Mouse (Mus musculus): ENCODE measurements around the gene Ccnjl. TPM values are rescaled to one million over a fixed set of nuclear protein-coding genes. Genes with fewer than 3 reads are reported as not detected.
A peak's percentile ranks its signal among the peaks of the same experiment; 100 is the strongest.

The Ccnjl gene
- total RNA-seq, 2 experiments from 2014 or later, result 0.17 to 0.37 TPM

DNA sequence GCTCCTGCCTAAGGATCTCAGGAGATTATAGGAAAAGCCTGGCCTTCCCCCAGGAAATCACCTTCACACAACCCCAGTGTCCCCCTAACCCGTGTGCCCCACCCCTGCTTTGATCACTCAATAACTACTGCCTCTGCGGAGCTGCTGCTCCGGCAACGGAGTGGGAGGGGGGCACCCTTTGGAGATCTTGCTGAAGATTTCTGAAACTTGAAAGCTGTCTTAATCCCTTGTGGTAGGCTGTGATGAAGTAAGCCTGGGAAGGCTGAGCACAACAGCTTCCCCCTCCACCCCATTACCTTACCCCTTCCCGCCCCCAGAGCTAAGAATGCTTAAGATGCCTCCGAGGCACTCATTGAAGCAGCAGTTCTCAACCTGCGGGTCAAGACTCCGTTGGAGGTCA lies 37.3 kb downstream of the Ccnjl start:
- ATAC-seq (replicated peaks; ENCODE audit: poor library complexity), result no peak

GRCm38 (mm10) chr11:43566696-43567095 lies 38.1 kb downstream of the Ccnjl start:
- ATAC-seq (replicated peaks; ENCODE audit: poor library complexity), result no peak

- ATAC-seq (replicated peaks; ENCODE audit: poor library complexity), result peak; percentile 74
Measured at GRCm38 (mm10) chr11:43568263-43568662, 39.7 kb downstream of the Ccnjl start.

GRCm38 (mm10) chr11:43569188-43569587 lies 40.6 kb downstream of the Ccnjl start:
- peak; percentile 56 for ATAC-seq (replicated peaks; ENCODE audit: poor library complexity)

DNA sequence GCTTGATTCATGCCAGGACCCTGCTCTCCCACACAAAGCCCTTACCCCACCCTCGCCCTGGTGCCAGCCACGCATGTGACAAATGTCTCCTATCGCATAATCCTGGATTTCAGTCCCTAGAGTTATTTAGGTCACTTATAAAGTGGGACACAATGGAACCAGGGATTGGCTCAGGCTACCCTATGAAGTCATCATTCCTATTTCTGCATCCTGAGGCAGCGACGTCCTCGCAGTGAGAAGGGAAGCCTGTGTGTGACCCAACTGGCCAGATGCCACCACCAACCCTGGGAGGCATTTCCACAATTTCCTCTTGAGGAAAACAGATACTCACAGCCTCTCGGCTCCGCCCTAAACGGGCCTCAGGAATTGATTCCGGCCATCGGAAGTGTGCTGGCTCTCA lies 41.0 kb downstream of the Ccnjl start:
- peak; percentile 78 for ATAC-seq (replicated peaks; ENCODE audit: poor library complexity)

DNA sequence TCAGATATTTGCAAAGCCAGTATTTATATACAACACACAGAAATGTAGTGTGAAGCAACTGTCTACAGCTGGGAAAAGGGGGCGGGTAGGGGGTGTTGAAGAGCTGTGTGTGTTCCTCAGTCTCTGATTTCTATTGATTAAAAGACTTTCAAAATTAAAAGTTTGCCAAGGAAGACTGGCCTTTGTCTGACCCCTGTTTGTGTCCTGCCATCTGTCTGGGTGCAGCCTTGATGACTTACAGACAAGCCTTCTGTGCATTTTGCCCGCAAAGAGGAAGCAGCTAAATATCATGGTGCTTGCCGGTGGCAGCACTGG lies 46.4 kb downstream of the Ccnjl start:
- ATAC-seq (replicated peaks; ENCODE audit: poor library complexity), result peak; percentile 88

- peak; percentile 16; the same call in 1 of the 2 replicates for ATAC-seq (replicated peaks; ENCODE audit: poor library complexity)
Measured at GRCm38 (mm10) chr11:43575376-43576151, 47.0 kb downstream of the Ccnjl start.

GRCm38 (mm10) chr11:43577713-43578478 lies 49.3 kb downstream of the Ccnjl start:
- ATAC-seq (replicated peaks; ENCODE audit: poor library complexity), result no peak

DNA sequence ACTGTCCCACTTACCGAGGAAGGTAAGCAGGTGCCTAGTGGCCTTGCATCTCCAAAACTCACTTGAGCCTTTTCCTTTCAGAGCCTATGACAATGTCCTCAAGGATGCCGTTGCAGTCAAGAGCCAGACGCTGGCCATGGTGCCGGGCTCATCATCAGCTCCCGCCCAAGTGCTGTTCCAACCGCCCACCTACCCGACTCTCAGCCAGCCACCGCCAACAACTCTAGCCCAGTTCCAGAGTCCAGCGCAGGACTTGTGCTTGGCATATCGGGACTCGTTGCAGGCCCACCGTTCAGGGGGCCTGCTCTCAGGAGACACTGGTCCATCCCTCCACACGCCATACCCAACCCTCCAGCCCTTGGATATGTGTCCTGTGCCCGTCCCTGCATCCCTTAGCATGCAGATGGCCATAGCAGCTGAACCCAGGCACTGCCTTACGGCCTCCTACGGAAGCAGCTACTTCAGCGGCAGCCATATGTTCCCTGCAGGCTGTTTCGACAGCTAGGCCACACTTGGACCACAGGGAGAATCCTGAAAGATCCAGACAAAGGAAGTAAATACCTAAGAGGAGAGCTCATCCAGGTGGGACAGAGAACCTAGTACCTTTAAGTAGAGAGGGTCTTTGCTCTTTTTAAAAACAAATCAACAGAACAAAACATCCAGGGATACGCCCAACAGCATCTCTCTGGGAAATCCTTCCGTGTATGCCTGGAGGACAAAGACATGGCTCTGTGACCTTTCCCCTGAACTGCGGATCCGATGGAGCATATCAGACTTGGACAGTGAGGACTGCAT lies 56.8 kb downstream of the Ccnjl start:
- no peak for ATAC-seq (replicated peaks; ENCODE audit: poor library complexity)

GRCm38 (mm10) chr11:43586324-43587090 lies 57.9 kb downstream of the Ccnjl start, which contains the start of gene 4933415A04Rik:
TSS of gene 4933415A04Rik (plus strand) at chr11:43587040.
- ATAC-seq (replicated peaks; ENCODE audit: poor library complexity), result peak; percentile 98

DNA sequence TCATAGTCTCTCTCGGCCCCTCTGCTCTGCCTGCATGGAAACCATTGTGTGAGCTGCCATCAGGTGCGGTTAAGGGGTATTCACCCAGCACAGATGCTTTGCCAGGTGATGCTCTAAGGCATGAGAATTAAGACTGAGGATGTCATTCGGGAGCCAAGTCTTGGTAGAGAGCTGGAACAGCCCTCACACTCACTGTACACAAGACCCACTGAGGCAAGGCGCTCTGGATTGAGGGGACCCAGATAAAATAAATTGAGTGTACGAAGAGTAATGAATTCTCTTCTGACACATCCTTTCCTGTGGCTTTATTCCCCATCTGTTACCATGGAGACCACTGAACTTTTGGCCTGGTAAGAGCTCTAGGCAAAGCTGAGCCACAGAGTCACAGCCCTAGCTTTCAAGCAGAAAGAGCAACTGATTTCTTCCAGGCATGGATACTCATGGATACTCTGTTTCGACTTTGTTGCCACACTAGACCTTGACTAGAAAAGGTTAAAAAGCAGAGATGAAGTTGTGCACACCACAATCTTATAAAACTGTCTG lies 61.0 kb downstream of the Ccnjl start:
- ATAC-seq (replicated peaks; ENCODE audit: poor library complexity), result no peak

- no peak for ATAC-seq (replicated peaks; ENCODE audit: poor library complexity)
Measured at GRCm38 (mm10) chr11:43601440-43601839, 72.9 kb downstream of the Ccnjl start, which contains the start of gene Fabp6. TSS of gene Fabp6 (minus strand) at chr11:43601540.

- ATAC-seq (replicated peaks; ENCODE audit: poor library complexity), result no peak
Measured at GRCm38 (mm10) chr11:43604207-43604606, 75.6 kb downstream of the Ccnjl start.

DNA sequence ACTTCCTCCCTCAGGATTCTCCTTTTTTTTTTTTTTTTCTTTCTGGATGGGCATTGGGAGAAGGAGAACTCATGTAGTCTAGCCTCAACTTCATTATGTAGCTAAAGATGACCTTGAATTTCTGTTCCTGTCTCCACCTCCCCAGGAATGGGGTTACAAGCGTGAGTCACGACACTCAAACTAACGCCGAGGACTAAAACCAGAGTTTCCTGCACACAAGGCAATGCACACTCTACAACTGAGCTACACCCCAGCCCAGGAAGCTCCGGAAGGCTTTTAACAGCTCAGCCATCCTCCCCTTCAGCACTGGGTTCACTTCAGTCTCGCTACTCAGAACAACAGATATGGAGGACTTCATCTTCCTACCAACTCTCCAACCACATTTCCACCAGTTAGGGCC lies 76.3 kb downstream of the Ccnjl start:
- ATAC-seq (replicated peaks; ENCODE audit: poor library complexity), result no peak

- no peak for ATAC-seq (replicated peaks; ENCODE audit: poor library complexity)
Measured at GRCm38 (mm10) chr11:43605859-43606258, 77.3 kb downstream of the Ccnjl start.

- no peak for ATAC-seq (replicated peaks; ENCODE audit: poor library complexity)
Measured at GRCm38 (mm10) chr11:43608440-43608839, 79.9 kb downstream of the Ccnjl start.

- ATAC-seq (replicated peaks; ENCODE audit: poor library complexity), result no peak
Measured at GRCm38 (mm10) chr11:43610006-43610661, 81.5 kb downstream of the Ccnjl start.

DNA sequence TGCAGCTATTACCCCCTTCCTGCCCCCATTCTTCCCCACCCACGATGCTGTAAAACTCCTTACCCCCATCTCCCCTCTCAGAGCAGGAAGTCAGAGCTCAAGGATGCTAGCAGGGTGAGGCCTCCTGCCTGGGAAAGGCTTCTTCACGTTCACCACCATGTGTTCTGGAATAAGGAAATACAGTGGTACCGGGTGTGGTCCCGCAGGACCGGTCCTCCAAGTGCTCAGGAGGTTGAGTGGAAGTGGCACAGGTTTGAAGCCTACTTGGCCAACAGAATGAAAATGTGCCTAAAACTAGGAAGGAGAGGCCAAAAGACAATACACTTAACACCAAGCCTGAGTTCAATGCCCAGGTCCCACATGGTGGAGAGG lies 82.1 kb downstream of the Ccnjl start:
- no peak for ATAC-seq (replicated peaks; ENCODE audit: poor library complexity)

GRCm38 (mm10) chr11:43612834-43613488 lies 84.4 kb downstream of the Ccnjl start:
- peak; percentile 97 for ATAC-seq (replicated peaks; ENCODE audit: poor library complexity)
